Mouse (Mus musculus) ES-Bruce4 (cell line): ENCODE data around the gene Bahcc1.

Experiments
- CTCF ChIP-seq: IDR thresholded peaks from one replicate; pipeline ENCODE4 v1.8.1; 2011; ENCODE audit warnings: low read depth, low read length
- POLR2A ChIP-seq: IDR thresholded peaks from one replicate; pipeline ENCODE4 v1.8.1; 2011; ENCODE audit warnings: low read length; ENCODE audit not compliant: insufficient read depth

- no peak for TF ChIP-seq CTCF
- TF ChIP-seq POLR2A = no peak
Measured at GRCm38 (mm10) chr11:120269498-120270104, 36.9 kb downstream of the Bahcc1 start.
